Mouse (Mus musculus) hindbrain, embryonic 10.5 days (tissue): ENCODE results near the gene Olfr746. TPM values are rescaled to one million over a fixed set of nuclear protein-coding genes. Genes with fewer than 3 reads are reported as not detected.

ENCODE experiments used
- DNase-seq: peaks from one replicate; pipeline ENCODE4 v3.0.0-alpha.2; 2017; ENCODE audit warnings: low spot score
- H3K27ac ChIP-seq: fragments of 300-500 bp; sonication (generic); 2 replicates; pipeline ENCODE4 v1.5.1; 2016; ENCODE audit warnings: mild to moderate bottlenecking, moderate library complexity
- H3K27me3 ChIP-seq: fragments of 300-500 bp; sonication (generic); 2 replicates; pipeline ENCODE4 v1.6.1; 2016; ENCODE audit warnings: mild to moderate bottlenecking; ENCODE audit not compliant: poor library complexity, insufficient read depth, severe bottlenecking
- H3K36me3 ChIP-seq: fragments of 300-500 bp; sonication (generic); 2 replicates; pipeline ENCODE4 v1.6.1; 2016; ENCODE audit warnings: mild to moderate bottlenecking, moderate library complexity
- H3K4me1 ChIP-seq: fragments of 300-500 bp; sonication (generic); replicated peaks from 2 replicates; pipeline ENCODE4 v1.6.1; 2016; ENCODE audit warnings: mild to moderate bottlenecking
- H3K4me3 ChIP-seq: fragments of 300-500 bp; sonication (generic); 2 replicates; pipeline ENCODE4 v1.5.1; 2016; ENCODE audit warnings: mild to moderate bottlenecking, moderate library complexity
- H3K9me3 ChIP-seq: fragments of 300-500 bp; sonication (generic); 2 replicates; pipeline ENCODE4 v1.6.1; 2016; ENCODE audit warnings: mild to moderate bottlenecking, moderate library complexity
- WGBS: fragments of 180-500 bp; shearing (Covaris S2); methylation state at CpG from one replicate; pipeline ENCODE4 v1.1.7; 2016; 5-methylcytosine and 5-hydroxymethylcytosine counted together
- polyA plus RNA-seq: library from polyadenylated mRNA; unstranded; fragments of >200 nt; fragmentation: Nextera tagmentation; extraction: Ambion mirVana; gene quantifications from 2 replicates; pipeline ENCODE4 v1.2.1, GENCODE M21; 2016

The Olfr746 gene
- not detected in 2 replicates for polyA plus RNA-seq

GRCm38 (mm10) chr14:50646783-50647182 is at the start of gene Olfr746:
Olfr746 (plus strand) TSS chr14:50647083.
- DNase-seq: no peak
- Histone ChIP-seq H3K27me3 (no peaks in the 10 kb centered on the region), H3K27ac (no peak within 1 kb of the TSS), H3K4me3 (no peak within 1 kb of the TSS), H3K36me3 (no peaks in the 10 kb centered on the region), H3K9me3 (no peaks in the 10 kb centered on the region), H3K4me1 (no peaks in the 10 kb centered on the region)

GRCm38 (mm10) chr14:50614579-50614978 is 32.3 kb upstream of the Olfr746 start, which contains the start of gene Olfr744:
Olfr744 (plus strand) TSS chr14:50614879.
- WGBS: 93% methylated on average over 2 of the region's 2 CpGs
- no peak within 1 kb of the TSS for H3K27ac ChIP-seq

GRCm38 (mm10) chr14:50639088-50639487 is 7.8 kb upstream of the Olfr746 start, which contains the start of gene Olfr745:
Olfr745 (plus strand) TSS chr14:50639388.
- H3K4me1 ChIP-seq: no peaks in the 10 kb centered on the region
- H3K9me3 ChIP-seq: peaks cover 2% of the 10 kb centered on the region; the same call in 1 of the 2 replicates
- no peaks in the 10 kb centered on the region for H3K27me3 ChIP-seq
- 80% methylated on average over 2 of the region's 2 CpGs for WGBS
- DNase-seq: no peak
- H3K4me3 ChIP-seq: no peak within 1 kb of the TSS
- H3K27ac ChIP-seq: no peak within 1 kb of the TSS
- H3K36me3 ChIP-seq: no peaks in the 10 kb centered on the region

More at GRCm38 (mm10) chr14:50614579-50614978, 32.3 kb upstream of the Olfr746 start, which contains the start of gene Olfr744:
- Histone ChIP-seq H3K27me3 (no peaks in the 10 kb centered on the region), H3K4me1 (no peaks in the 10 kb centered on the region), H3K36me3 (no peaks in the 10 kb centered on the region), H3K9me3 (peaks cover 5% of the 10 kb centered on the region; the same call in 1 of the 2 replicates), H3K4me3 (no peak within 1 kb of the TSS)
- DNase-seq: no peak

- H3K27ac ChIP-seq: no peak within 1 kb of the TSS
- 93% methylated on average over 3 of the region's 3 CpGs for WGBS
- no peaks in the 10 kb centered on the region for H3K9me3 ChIP-seq
- no peak for DNase-seq
- no peak within 1 kb of the TSS for H3K4me3 ChIP-seq
- no peaks in the 10 kb centered on the region for H3K4me1 ChIP-seq
- H3K27me3 ChIP-seq: no peaks in the 10 kb centered on the region
- H3K36me3 ChIP-seq: no peaks in the 10 kb centered on the region
Measured at GRCm38 (mm10) chr14:50693106-50693505, 46.2 kb downstream of the Olfr746 start, which contains the start of gene Olfr747. Olfr747 (minus strand) TSS chr14:50693206.

Other genes with a start within 250 kb of the Olfr746 start
- not detected in 2 replicates for gene Olfr738, start 239.5 kb upstream of the Olfr746 start, polyA plus RNA-seq
- not detected in 2 replicates for gene Olfr739, start 228.5 kb upstream of the Olfr746 start, polyA plus RNA-seq
- not detected in 2 replicates for gene Olfr740, start 201.5 kb upstream of the Olfr746 start, polyA plus RNA-seq
- gene Olfr741, start 174.3 kb upstream of the Olfr746 start, polyA plus RNA-seq: not detected in 2 replicates
- not detected in 2 replicates for gene Olfr742, start 143.5 kb upstream of the Olfr746 start, polyA plus RNA-seq
- not detected in 2 replicates for gene Olfr743, start 125.2 kb upstream of the Olfr746 start, polyA plus RNA-seq
- not detected in 2 replicates for gene Olfr744, start 32.2 kb upstream of the Olfr746 start, polyA plus RNA-seq
- not detected in 2 replicates for gene Olfr745, start 7.7 kb upstream of the Olfr746 start, polyA plus RNA-seq
- not detected in 2 replicates for gene Olfr747, start 46.1 kb downstream of the Olfr746 start, polyA plus RNA-seq
- gene Olfr748, start 60.3 kb downstream of the Olfr746 start, polyA plus RNA-seq: not detected in 2 replicates
- not detected in 2 replicates for gene Olfr749, start 98.0 kb downstream of the Olfr746 start, polyA plus RNA-seq
- gene Ttc5, start 138.4 kb downstream of the Olfr746 start, polyA plus RNA-seq: 108 and 123 TPM in 2 replicates
- not detected in 2 replicates for gene Ccnb1ip1, start 160.6 kb downstream of the Olfr746 start, polyA plus RNA-seq
- 58.5 and 64.1 TPM in 2 replicates for gene Parp2, start 160.8 kb downstream of the Olfr746 start, polyA plus RNA-seq
- 6.0 and 6.2 TPM in 2 replicates for gene Tep1, start 223.5 kb downstream of the Olfr746 start, polyA plus RNA-seq